Mouse (Mus musculus): Measurements from ENCODE around the gene Rps28.
A peak's percentile ranks its signal among the peaks of the same experiment; 100 is the strongest.
"Not testable (repeated sequence)": the region's sequence is repeated elsewhere in the genome, so short reads cannot be mapped to it uniquely, and the experiment has no call there.

Gene Rps28

DNA sequence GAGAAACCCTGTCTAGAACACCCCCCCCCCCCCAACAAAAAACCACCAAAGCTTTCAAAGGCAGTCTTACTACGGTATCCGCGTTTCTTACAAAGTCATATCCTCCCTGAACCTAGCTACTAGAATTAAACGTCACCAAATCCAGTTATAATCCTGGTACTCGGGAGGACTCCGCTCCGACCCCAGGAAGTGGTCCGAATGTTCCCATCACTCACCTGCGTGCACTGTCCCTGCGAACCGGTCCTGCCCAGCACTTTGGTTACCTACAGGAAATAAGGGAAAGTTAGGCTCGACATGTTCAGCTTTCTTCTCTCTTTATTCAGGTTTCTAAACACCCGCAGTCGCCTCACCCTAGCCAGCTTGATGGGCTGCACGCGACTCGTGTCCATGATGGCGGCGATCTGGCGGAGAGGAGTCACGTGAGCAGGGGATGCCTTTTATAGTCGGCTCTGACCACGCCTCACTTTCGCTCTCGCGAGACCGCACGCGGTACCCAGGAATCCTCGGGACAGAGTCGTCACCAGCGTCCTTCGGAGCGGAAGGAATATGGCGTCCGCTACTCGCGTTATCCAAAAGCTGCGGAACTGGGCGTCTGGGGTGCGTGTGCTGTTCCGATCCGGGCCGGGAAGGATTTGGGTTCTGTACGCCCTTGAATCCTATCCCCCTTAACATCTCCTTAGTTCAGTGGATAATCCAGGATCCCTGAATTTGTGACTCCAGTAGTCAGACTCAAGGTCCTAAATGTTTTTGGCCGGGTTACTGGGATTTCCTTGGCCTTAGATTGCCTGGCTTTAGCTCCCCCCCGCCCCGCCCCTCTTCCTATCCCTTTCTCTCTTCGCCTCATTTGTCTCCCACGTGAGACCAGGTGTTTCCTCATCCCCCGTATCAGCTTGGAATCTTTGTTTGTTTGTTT is at the start of gene Rps28, which contains the start of gene Ndufa7:
Gene Rps28 (minus strand): TSS at position 479 of the 913 bp plus-strand sequence.
Gene Ndufa7 (plus strand): TSS at position 489 of the 913 bp plus-strand sequence.
- peak; percentile 94 to 98 for DNase-seq (ENCODE audit: low spot score in 2 of 2)

DNA sequence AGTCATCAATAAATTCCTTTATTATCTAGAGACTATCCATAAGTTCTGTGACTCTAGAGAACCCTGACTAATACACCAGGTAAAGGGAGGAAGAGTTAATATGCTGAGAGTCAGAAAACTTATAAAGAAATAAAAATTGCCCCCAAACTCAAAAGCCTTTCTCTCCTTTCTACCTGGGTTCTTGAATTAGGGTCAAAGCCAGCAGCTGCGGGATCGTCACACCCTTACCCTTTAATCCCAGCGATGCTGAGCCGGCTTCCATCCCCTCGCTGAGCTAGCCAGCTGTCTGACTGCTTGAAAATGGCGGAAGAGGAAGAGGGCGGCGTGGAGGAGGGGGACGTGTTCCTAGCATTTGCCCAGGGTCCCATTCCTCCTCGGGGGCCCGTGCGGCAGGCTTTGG is 49.2 kb upstream of the Rps28 start, which contains the start of gene Gm7029:
Gene Gm7029 (plus strand): TSS at position 301 of the 400 bp plus-strand sequence.
- DNase-seq (ENCODE audit: low spot score in 2 of 2), result not testable (repeated sequence)

DNA sequence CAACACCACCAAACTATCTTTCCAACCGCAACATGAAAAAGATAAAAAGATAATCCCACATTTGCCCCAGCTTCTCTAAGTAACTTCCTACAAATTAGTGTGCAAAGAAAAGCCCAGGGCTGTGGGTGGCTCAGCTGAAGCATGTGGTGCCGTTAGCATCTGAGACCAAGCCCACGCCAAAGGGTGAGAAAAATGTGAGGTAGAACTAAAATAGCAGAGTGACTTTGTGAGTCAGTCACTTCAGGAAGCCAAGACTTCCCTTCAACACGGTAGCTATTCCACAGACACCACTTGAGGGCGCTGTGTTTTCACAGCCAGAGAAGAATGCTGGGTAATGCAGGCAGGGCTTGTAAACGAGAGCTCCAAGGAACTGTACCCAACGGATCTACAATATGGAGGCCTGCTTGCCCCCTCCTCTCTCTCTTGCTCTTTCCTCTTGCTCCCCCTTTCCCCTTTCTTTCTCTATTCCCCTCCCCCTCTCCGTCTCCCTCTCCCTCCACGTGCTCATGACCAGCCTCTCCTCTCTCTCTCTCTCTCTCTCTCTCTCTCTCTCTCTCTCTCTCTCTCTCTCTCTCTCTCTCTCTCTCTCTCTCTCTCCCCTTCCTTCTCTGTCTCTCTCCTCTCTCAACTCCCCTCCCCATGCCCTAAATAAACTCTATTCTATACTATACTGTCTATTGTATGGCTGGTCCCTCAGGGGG is 41.1 kb upstream of the Rps28 start:
- DNase-seq (ENCODE audit: low spot score in 2 of 2), result peak; percentile 86 to 91

DNA sequence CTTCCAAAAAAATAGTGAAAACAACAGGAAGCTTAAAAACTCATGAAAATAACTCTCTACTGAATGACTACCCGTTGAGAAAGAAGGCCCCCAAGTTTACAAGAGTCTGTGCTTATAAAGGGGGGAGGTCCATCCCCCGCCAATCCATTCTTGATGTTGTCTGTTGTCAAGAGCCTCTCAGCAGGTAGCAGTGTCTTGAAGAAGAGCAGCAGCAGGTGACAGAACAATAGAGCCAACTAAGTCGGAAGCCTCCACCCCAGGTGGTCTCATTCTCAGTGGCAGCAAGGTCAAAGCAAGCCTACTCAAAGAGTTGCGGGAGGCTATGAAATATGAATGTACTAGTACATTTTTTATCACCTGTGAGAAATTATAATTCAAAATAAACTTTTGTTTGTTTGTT is 33.5 kb upstream of the Rps28 start:
- no peak for DNase-seq (ENCODE audit: low spot score in 2 of 2)

DNA sequence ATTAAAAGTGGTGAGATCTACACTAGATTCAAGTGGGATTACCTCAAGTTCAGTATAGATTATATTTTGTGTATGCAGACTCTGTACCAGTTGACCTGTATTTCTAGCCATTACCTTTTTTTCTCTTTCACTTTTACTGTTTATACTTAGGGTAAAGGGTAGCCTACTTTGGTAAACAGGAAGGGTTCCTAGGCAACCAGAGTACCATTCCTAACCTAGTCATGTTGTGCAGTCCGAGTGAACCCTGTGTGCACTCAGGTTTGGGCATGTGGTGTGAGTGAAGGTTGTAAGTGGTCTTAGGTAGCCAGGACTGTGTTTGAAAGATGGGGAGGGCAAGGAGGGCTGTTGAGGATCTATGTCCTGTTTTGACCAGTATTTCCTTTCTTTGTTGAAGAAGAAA is 27.0 kb upstream of the Rps28 start:
- no peak for DNase-seq (ENCODE audit: low spot score in 2 of 2)

DNA sequence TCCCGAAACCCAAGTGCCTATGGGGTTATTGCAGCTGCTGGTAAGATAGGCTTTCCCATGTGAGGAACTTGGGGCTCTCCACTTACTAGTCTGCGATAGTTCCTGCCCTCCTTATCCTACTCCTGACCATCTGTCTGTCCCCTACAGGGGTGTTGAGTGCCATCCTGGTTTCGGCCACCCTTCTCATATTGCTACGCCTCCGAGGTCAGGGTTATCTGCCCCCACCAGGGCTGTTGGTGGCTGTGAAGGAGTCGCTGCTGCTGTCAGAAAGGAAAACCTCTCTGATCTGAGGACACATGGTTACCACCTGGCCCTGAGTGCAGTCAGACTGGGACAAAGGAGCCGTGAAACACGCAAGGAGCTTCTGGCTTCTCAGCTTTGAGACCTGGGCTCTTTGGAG is 23.8 kb upstream of the Rps28 start:
- no peak for DNase-seq (ENCODE audit: low spot score in 2 of 2)

DNA sequence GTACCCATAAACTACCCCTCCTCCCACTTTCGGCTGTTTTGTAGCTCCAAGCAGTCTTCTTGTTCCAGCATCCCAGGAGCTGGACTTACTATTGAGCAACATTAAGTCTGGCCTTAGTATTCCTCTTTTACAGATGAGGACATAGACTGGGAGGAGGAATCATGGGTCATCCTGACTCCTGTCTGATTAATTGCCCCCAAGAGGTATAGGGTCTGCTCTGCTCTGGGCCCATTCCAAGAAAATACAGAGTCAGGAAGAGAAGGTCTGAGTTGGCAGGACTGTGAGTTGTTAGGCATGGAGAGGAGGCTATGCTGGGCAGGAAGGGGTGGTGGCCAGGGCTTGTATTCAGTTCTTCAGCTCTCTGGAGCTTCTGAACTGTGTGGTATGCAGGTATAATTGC is 19.8 kb upstream of the Rps28 start:
- no peak for DNase-seq (ENCODE audit: low spot score in 2 of 2)

DNA sequence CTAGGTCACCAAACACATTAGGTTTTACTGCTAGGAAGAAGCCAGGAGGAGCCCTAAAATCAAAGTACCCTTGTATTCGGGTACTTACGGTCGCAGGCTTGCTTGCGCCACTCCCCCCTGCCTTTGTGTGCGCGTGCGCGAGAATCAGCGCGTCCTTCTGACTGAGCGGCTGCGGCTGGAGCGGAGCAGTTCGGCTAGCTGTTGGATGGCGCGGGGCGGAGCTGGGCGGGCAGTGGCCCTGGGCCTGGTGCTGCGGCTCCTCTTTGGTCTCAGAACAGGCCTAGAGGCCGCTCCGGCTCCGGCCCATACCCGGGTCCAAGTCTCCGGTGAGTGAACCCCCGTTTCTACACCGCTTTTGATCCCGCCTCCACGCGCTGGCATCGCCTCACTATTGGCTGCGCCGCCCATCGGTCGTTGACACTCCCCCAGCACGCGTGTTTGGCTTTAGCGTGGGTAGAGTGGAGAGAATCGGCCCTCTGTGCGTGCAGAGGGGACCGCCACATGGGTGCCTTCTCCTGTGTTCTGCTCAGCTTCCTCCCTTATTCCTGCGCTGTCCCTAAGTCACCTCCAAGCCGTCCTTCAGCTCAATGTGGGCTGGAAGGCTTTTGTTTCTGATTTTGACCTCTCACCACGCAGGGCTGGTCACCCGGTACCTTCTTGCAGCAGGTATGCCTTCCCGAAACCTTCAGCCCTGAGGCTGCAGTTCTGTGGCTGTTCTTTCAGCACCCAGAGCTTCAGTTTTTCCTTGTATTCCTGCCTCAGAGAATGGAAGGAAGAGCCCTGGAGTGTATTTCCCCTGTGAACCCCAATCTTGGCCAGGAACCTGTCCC is 18.8 kb upstream of the Rps28 start, which contains the start of gene Cd320:
Gene Cd320 (plus strand): TSS at position 126 of the 830 bp plus-strand sequence.
- peak; percentile 77 to 93 for DNase-seq (ENCODE audit: low spot score in 2 of 2)

DNA sequence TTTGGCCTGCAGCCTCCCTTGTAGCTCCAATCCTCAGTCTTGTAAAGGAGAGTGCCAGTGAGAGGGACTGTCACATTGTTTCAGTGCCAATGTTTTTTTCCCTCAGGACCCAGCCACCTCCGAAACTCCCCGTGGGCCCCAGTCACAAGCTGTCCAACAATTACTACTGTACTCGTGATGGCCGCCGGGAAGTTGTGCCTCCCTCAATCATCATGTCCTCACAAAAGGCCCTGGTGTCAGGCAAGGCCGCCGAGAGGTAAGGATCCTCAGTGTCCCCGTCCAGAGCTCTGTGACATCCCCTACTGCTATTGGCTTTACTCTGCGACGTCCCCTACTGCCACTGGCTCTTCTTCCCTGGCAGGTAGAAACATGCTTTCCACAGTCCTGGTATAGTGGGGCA is 5.2 kb upstream of the Rps28 start:
- DNase-seq (ENCODE audit: low spot score in 2 of 2), result no peak

DNA sequence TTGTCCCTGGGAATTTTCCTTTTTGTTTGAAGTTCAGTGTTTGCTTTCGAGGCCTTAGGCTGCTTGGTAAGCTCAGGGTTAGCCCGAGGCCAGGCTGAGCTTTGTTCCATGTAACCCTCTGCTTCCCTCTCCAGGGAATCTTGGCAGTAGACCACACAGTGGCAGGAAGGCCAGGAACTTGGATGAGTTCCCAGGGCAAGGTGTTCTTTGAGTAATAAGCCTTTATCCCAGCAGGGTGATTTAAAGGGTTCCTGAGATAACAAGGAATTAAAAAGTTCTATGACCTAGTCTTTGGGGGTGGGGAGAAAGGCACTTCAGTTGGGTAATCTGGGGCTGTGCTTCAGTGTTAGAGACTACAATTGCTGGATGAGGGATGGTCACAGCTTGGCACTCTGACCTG is 4.5 kb upstream of the Rps28 start:
- no peak for DNase-seq (ENCODE audit: low spot score in 2 of 2)

DNA sequence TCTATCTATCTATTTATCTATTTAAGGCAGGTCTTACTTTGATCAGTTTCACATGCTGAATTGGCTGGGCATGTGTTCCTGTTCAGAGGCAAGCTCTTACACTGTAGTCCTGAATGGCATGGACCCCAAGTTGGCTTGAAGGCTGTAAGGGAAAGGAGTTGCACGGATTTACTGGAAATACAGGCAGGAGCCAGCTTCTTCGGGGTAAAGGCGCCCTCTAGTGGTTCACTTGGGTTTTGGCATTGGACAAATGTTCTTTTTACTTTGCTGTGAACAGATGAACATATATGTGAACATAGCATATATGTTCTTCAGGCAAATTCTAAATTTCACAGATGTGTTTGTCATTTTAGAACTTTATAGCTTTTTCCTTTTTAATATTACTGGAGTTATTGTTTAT is 2.5 kb upstream of the Rps28 start:
- peak in 1 of 2 experiments; percentile 78 for DNase-seq (ENCODE audit: low spot score in 2 of 2)

DNA sequence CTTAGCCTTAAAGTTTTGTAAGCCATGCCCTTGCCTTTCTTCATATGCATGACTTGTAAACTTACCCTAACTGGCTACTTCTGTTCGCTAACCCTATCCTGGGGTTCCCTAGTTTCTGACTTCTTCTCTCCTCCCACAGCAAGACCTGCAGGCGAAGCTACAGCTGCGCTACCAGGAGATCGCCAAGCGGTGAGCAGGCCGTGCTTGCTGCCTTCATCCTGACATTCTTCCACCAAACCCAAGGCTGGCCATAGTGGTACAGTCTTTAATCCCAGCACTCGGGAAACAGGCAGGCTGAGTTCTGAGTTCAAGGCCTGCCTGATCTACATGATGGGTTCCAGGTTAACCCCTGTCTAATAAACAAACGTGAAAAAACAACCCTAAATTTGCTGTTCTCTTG is 1.1 kb upstream of the Rps28 start:
- no peak for DNase-seq (ENCODE audit: low spot score in 2 of 2)

DNA sequence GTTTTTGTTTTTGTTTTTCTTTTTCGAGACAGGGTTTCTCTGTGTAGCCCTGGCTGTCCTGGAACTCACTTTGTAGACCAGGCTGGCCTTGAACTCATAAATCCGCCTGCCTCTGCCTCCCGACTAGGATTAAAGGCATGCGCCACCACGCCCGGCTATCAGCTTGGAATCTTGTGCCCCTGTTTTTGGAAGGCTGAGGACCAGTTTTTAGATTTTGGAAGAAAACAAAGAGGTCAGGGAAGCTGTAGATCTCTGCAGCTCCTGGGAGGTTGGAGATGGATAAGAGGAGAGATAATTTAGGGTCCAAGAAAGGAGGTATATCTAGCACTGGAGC is 602 bp upstream of the Rps28 start:
- DNase-seq (ENCODE audit: low spot score in 2 of 2), result not testable (repeated sequence)

DNA sequence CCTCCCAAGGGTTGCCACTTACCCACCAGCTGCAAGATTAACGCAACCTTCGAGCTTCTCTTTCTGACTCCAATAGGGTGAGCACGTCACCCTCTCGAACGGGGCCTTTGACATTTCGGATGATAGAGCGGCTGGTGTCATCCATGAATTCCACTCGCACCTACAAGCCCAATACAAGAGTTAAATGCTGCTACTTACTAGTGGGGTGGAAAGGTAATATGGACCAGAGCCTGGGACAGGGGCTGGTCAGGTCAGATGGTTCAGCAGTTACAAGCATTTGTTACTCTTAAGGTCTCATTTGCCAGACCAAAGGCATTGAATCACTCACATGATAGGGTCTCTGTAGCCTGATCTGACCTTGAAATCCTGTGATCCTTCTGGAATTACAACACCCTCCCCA is 1.2 kb downstream of the Rps28 start:
- DNase-seq (ENCODE audit: low spot score in 2 of 2), result not testable (repeated sequence)

DNA sequence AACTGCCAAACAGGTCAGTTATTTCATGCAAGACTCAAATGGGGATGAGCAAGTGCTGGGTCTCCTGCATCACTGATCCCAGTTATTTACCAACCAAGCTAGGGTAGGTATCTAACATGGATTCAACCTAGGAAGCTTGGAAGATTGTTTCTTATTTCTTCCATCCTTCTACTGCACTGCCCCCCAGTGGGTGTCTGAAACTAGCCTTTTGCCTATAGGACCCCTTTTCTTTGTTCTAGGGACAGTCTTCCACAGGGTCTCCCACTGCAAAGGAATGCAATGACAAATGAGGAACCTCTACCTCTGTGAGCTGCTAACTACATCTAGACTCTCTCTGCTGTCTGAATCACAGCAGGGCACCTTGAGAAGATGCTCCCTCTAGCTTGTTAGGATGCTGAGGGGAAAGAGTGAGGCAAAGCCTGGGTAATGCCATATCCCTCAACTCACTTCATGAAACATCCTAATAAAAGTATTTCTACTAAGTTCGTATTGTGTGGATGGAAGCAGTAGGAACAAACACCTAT is 1.9 kb downstream of the Rps28 start:
- no peak for DNase-seq (ENCODE audit: low spot score in 2 of 2)

DNA sequence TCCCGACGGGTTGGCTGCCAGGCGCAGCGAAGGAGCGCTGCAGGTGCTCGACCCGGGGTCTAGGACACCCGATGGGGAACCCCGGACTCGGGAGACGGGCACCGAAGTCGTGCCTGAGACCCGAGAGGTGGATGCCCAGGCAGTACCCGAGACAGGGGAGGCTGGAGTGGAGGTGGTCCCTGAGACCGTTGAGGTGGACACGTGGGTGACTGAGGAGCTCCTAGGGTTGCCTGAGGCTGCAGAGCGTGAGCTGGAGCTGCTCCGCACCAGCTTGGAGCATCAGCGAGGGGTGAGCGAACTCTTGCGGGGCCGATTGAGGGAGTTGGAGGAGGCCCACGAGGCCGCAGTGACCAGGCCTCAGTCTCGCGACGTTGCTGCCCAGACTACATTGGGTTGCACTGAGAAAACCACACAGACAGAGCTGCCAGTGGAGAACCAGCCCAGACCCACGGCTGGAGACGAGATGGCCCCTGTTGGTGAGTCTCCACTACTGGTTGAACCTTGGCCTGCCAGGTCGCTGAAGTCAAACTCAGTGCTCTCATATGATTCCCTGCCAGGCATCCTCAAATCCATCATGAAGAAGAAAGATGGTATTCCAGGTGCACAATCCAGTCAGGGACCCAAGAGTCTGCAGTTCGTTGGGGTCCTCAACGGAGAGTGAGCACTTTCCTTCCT is 6.3 kb downstream of the Rps28 start:
- no peak for DNase-seq (ENCODE audit: low spot score in 2 of 2)

DNA sequence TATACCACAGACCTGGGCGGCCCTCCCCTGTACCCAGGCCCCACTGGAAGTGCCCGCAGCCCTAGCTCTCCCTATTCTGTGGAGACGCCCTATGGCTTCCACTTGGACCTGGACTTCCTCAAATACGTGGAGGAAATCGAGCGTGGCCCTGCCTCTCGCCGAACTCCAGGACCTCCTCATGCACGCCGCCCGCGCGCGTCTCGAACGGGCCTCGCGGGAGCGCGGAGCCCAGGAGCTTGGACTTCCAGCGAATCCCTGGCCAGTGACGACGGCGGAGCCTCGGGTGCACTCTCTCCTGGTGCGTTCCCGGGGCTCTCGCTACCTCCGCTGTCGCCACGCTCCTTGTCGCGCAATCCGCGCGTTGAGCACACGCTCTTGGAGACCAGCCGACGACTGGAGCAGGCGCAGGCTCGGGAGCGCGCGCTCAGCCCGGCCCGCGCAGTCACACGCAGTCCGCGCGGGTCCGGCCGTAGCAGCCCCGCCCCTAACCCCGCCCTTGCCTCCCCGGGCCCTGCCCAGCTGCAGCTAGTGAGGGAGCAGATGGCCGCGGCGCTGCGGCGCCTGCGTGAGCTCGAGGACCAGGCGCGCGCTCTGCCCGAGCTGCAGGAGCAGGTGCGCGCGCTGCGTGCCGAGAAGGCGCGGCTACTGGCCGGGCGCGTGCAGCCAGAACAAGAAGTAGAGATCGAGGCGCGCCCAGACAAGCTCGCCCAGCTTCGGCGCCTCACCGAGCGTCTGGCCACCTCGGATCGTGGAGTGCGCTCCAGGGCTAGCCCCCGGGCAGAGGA is 7.0 kb downstream of the Rps28 start:
- peak; percentile 83 to 87 for DNase-seq (ENCODE audit: low spot score in 2 of 2)

DNA sequence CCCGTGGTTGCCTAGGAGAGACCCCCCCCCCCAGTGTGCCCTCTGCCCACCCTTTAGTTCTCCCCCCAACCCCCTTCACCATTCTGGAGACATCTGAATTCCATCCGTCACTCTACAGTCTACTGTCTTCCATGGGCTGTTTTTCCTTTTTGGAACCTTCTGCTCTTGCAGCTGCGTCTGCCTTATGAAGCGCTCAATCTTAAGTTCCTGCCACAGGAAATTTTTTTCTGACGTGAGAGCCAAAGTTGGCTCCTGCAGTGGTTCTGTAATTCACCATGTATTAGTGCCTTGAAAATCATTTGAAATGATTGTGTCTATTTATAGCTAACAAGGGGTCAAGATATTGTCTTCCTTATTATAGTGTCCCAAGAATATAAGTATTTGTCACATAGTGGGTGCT is 7.8 kb downstream of the Rps28 start:
- no peak for DNase-seq (ENCODE audit: low spot score in 2 of 2)

DNA sequence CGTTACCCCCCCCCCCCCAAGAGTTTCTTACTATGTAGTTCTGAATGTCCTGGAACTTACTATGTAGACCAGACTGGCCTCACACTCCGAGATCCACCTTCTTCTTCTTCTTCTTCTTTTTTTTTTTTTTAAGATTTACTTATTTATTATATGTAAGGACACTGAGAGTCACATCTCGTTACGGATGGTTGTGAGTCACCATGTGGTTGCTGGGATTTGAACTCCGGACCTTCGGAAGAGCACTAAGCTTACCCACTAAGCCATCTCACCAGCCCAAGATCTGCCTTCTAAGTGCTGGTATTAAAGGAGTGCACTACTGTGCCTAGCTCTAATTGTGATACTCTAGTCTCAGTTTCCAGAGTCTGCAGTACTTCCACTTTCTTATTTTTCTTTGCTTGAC is 9.0 kb downstream of the Rps28 start:
- DNase-seq (ENCODE audit: low spot score in 2 of 2), result no peak

DNA sequence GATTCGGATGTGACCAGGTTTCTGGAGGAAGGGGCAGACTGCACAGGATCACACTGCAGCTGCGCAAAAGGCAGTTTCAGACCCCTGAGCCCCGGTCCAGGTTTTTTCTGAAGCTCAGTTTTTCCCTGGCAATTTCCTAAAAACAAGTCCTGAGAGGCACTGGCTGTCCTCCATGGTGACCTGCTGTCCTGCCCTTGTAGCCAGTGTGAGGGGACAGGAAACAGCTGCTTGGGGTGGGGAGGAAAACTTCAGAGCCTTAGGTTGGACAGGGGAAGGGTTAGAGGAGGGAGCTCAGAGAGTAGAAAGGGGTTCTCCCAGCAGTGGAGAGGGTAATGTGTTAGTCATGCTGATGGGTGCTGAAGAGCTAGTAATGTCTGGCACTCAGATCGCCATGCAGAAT is 11.4 kb downstream of the Rps28 start:
- no peak for DNase-seq (ENCODE audit: low spot score in 2 of 2)
